Mouse (Mus musculus): ENCODE results near the gene C1qtnf7. TPM values are rescaled to one million over a fixed set of nuclear protein-coding genes. Genes with fewer than 3 reads are reported as not detected.

The C1qtnf7 gene
- total RNA-seq, 2 experiments from 2014 or later = 0.51 to 1.4 TPM

GRCm38 (mm10) chr5:43590311-43590731, 75.0 kb downstream of the C1qtnf7 start:
- intact Hi-C loops (cut with DNase I) = no loop called here
- DNase-seq = peak; percentile 40
- Histone ChIP-seq H3K4me3 (no peak overlapping the region), H3K27ac (no peak overlapping the region)
- TF ChIP-seq CTCF (IDR thresholded peaks at IDR 0.05) = no peak

GRCm38 (mm10) chr5:43601601-43602000, 86.3 kb downstream of the C1qtnf7 start:
- peak overlapping the region; percentile 21 for H3K4me3 ChIP-seq
- no peak for TF ChIP-seq CTCF (IDR thresholded peaks at IDR 0.05)
- H3K27ac ChIP-seq = peak overlapping the region; percentile 50
- intact Hi-C loops (cut with DNase I) = no loop called here
- no peak for DNase-seq

- H3K27ac ChIP-seq = peak overlapping the region; percentile 50
Observed at GRCm38 (mm10) chr5:43602518-43602917, 87.2 kb downstream of the C1qtnf7 start.

GRCm38 (mm10) chr5:43603559-43603958, 88.2 kb downstream of the C1qtnf7 start:
- no peak for TF ChIP-seq CTCF (IDR thresholded peaks at IDR 0.05)
- no peak overlapping the region for H3K4me3 ChIP-seq
- no peak overlapping the region for H3K27ac ChIP-seq
- DNase-seq = no peak
- intact Hi-C loops (cut with DNase I) = no loop called here

More at GRCm38 (mm10) chr5:43602518-43602917, 87.2 kb downstream of the C1qtnf7 start:
- no peak for DNase-seq
- no peak overlapping the region; the same call in 1 of the 2 replicates for H3K4me3 ChIP-seq
- intact Hi-C loops (cut with DNase I) = no loop called here
- TF ChIP-seq CTCF (IDR thresholded peaks at IDR 0.05) = no peak

GRCm38 (mm10) chr5:43608073-43608472, 92.7 kb downstream of the C1qtnf7 start:
- Histone ChIP-seq H3K4me3 (no peak overlapping the region), H3K27ac (no peak overlapping the region)
- no peak for TF ChIP-seq CTCF (IDR thresholded peaks at IDR 0.05)
- DNase-seq = no peak
- intact Hi-C loops (cut with DNase I) = no loop called here

- Histone ChIP-seq H3K27ac (no peak overlapping the region), H3K4me3 (no peak overlapping the region)
- intact Hi-C loops (cut with DNase I) = no loop called here
- no peak for TF ChIP-seq CTCF (IDR thresholded peaks at IDR 0.05)
- no peak for DNase-seq
Observed at GRCm38 (mm10) chr5:43609760-43610159, 94.4 kb downstream of the C1qtnf7 start.

- no peak overlapping the region for H3K27ac ChIP-seq
- TF ChIP-seq CTCF (IDR thresholded peaks at IDR 0.05) = no peak
- no peak for DNase-seq
- intact Hi-C loops (cut with DNase I) = no loop called here
- no peak overlapping the region for H3K4me3 ChIP-seq
Observed at GRCm38 (mm10) chr5:43621575-43622299, 106.4 kb downstream of the C1qtnf7 start.

GRCm38 (mm10) chr5:43625407-43625806, 110.1 kb downstream of the C1qtnf7 start:
- no peak overlapping the region for H3K4me3 ChIP-seq
- no peak for DNase-seq
- intact Hi-C loops (cut with DNase I) = no loop called here
- H3K27ac ChIP-seq = no peak overlapping the region; the same call in 1 of the 2 replicates
- no peak for TF ChIP-seq CTCF (IDR thresholded peaks at IDR 0.05)

- intact Hi-C loops (cut with DNase I) = loop anchor here (5.0 kb wide), 1 partner anchor 52 kb away; no protein-coding TSS in a partner anchor
- DNase-seq = no peak
- Histone ChIP-seq H3K27ac (no peak overlapping the region), H3K4me3 (no peak overlapping the region)
- TF ChIP-seq CTCF (IDR thresholded peaks at IDR 0.05) = no peak
Observed at GRCm38 (mm10) chr5:43634071-43634601, 118.8 kb downstream of the C1qtnf7 start.

GRCm38 (mm10) chr5:43634602-43635081, 119.3 kb downstream of the C1qtnf7 start:
- no peak overlapping the region for H3K27ac ChIP-seq
- peak; percentile 75 for TF ChIP-seq CTCF (IDR thresholded peaks at IDR 0.05)
- no peak overlapping the region for H3K4me3 ChIP-seq
- no peak for DNase-seq
- intact Hi-C loops (cut with DNase I) = loop anchor here (1.0 to 5.0 kb wide), 2 partner anchors 52 to 211 kb away; no protein-coding TSS in a partner anchor

- no peak for DNase-seq
- TF ChIP-seq CTCF (IDR thresholded peaks at IDR 0.05) = no peak
- intact Hi-C loops (cut with DNase I) = no loop called here
- H3K4me3 ChIP-seq = no peak overlapping the region
- H3K27ac ChIP-seq = no peak overlapping the region
Observed at GRCm38 (mm10) chr5:43645020-43645419, 129.7 kb downstream of the C1qtnf7 start.

- DNase-seq = no peak
- intact Hi-C loops (cut with DNase I) = no loop called here
- TF ChIP-seq CTCF (IDR thresholded peaks at IDR 0.05) = no peak
- H3K27ac ChIP-seq = no peak overlapping the region
- H3K4me3 ChIP-seq = no peak overlapping the region
Observed at GRCm38 (mm10) chr5:43647098-43647774, 131.9 kb downstream of the C1qtnf7 start.

- TF ChIP-seq CTCF (IDR thresholded peaks at IDR 0.05) = no peak
- Histone ChIP-seq H3K4me3 (peak overlapping the region; percentile 86), H3K27ac (peak overlapping the region; percentile 90)
- intact Hi-C loops (cut with DNase I) = no loop called here
- DNase-seq = no peak
Observed at GRCm38 (mm10) chr5:43661498-43661897, 146.2 kb downstream of the C1qtnf7 start.

Measured in gastrocnemius, adult 2 months (tissue).